Mouse (Mus musculus) midbrain, embryonic 12.5 days (tissue): ENCODE data around the gene Arpc2. TPM values are rescaled to one million over a fixed set of nuclear protein-coding genes. Genes with fewer than 3 reads are reported as not detected.

ENCODE experiments used
- ATAC-seq: fragments of 200-750 bp; cut with Nextera tagmentation; 2 replicates; pipeline ENCODE4 v1.8.0; 2017; ENCODE audit warnings: low read depth, moderate TSS enrichment, moderate library complexity; ENCODE audit not compliant: low FRiP score
- H3K27ac ChIP-seq: fragments of 300-500 bp; sonication (generic); replicated peaks from 2 replicates; pipeline ENCODE4 v1.5.1; 2016; ENCODE audit warnings: mild to moderate bottlenecking
- H3K27me3 ChIP-seq: fragments of 300-500 bp; sonication (generic); 2 replicates; pipeline ENCODE4 v1.6.1; 2016; ENCODE audit warnings: mild to moderate bottlenecking
- H3K36me3 ChIP-seq: fragments of 300-500 bp; sonication (generic); 2 replicates; pipeline ENCODE4 v1.6.1; 2016
- H3K4me1 ChIP-seq: fragments of 300-500 bp; sonication (generic); 2 replicates; pipeline ENCODE4 v1.6.1; 2016
- H3K4me2 ChIP-seq: fragments of 300-500 bp; sonication (generic); replicated peaks from 2 replicates; pipeline ENCODE4 v1.6.1; 2016; ENCODE audit warnings: mild to moderate bottlenecking, moderate library complexity
- H3K4me3 ChIP-seq: fragments of 300-500 bp; sonication (generic); 2 replicates; pipeline ENCODE4 v1.5.1; 2016; ENCODE audit warnings: mild to moderate bottlenecking
- H3K9ac ChIP-seq: fragments of 300-500 bp; sonication (generic); replicated peaks from 2 replicates; pipeline ENCODE4 v1.6.1; 2016; ENCODE audit warnings: mild to moderate bottlenecking, moderate library complexity
- H3K9me3 ChIP-seq: fragments of 300-500 bp; sonication (generic); 2 replicates; pipeline ENCODE4 v1.6.1; 2016; ENCODE audit warnings: mild to moderate bottlenecking
- WGBS: fragments of 180-500 bp; shearing (Covaris S2); methylation state at CpG from one replicate; pipeline ENCODE4 v1.1.7; 2016; 5-methylcytosine and 5-hydroxymethylcytosine counted together
- polyA plus RNA-seq: library from polyadenylated mRNA; unstranded; fragments of >200 nt; fragmentation: Nextera tagmentation; extraction: Ambion mirVana; gene quantifications from 2 replicates; pipeline ENCODE4 v1.2.1, GENCODE M21; 2016

Arpc2 gene
- polyA plus RNA-seq, 1 experiment from 2014 or later, result 363 TPM

- no peak for ATAC-seq
- Histone ChIP-seq H3K27ac (no peak overlapping the region), H3K27me3 (peaks cover 61% of the 10 kb centered on the region), H3K4me2 (no peak overlapping the region), H3K4me3 (no peak overlapping the region), H3K36me3 (no peaks in the 10 kb centered on the region), H3K9me3 (no peaks in the 10 kb centered on the region), H3K9ac (no peak overlapping the region), H3K4me1 (no peaks in the 10 kb centered on the region)
- 65% methylated on average over 8 of the region's 8 CpGs for WGBS
These were observed 29.2 kb upstream of the Arpc2 start for GRCm38 (mm10) chr1:74206642-74207041.

- 73% methylated on average over 9 of the region's 9 CpGs for WGBS
- no peak for ATAC-seq
- no peak overlapping the region for H3K27ac ChIP-seq
- no peak overlapping the region for H3K9ac ChIP-seq
- no peaks in the 10 kb centered on the region for H3K9me3 ChIP-seq
- no peak overlapping the region for H3K4me2 ChIP-seq
- no peak overlapping the region for H3K4me3 ChIP-seq
- H3K27me3 ChIP-seq, result peaks cover 49% of the 10 kb centered on the region
- H3K36me3 ChIP-seq, result no peaks in the 10 kb centered on the region
- H3K4me1 ChIP-seq, result 0 out of 2 replicates have a peak, but pooled peaks cover 5% of the 10 kb centered on the region
These were observed 28.0 kb upstream of the Arpc2 start for GRCm38 (mm10) chr1:74207906-74208305.

- H3K4me1 ChIP-seq, result 0 out of 2 replicates have a peak, but pooled peaks cover 5% of the 10 kb centered on the region
- WGBS, result 92% methylated on average over 8 of the region's 8 CpGs
- H3K27ac ChIP-seq, result no peak overlapping the region
- H3K4me2 ChIP-seq, result no peak overlapping the region
- H3K27me3 ChIP-seq, result peaks cover 40% of the 10 kb centered on the region
- no peak overlapping the region for H3K9ac ChIP-seq
- no peaks in the 10 kb centered on the region for H3K9me3 ChIP-seq
- no peak overlapping the region for H3K4me3 ChIP-seq
- ATAC-seq, result no peak
- no peaks in the 10 kb centered on the region for H3K36me3 ChIP-seq
These were observed 26.9 kb upstream of the Arpc2 start for GRCm38 (mm10) chr1:74208941-74209340.

GRCm38 (mm10) chr1:74219922-74220321, 16.0 kb upstream of the Arpc2 start:
- no peak overlapping the region for H3K4me2 ChIP-seq
- H3K4me3 ChIP-seq, result no peak overlapping the region
- 89% methylated on average over 7 of the region's 7 CpGs for WGBS
- H3K4me1 ChIP-seq, result no peaks in the 10 kb centered on the region
- no peak overlapping the region for H3K9ac ChIP-seq
- no peaks in the 10 kb centered on the region for H3K36me3 ChIP-seq
- ATAC-seq, result no peak
- H3K27ac ChIP-seq, result no peak overlapping the region
- H3K9me3 ChIP-seq, result no peaks in the 10 kb centered on the region
- H3K27me3 ChIP-seq, result peaks cover 5% of the 10 kb centered on the region; the same call in 1 of the 2 replicates

- no peak overlapping the region for H3K4me2 ChIP-seq
- no peak overlapping the region for H3K27ac ChIP-seq
- WGBS, result 87% methylated on average over 7 of the region's 7 CpGs
- no peaks in the 10 kb centered on the region; the same call in 1 of the 2 replicates for H3K27me3 ChIP-seq
- no peaks in the 10 kb centered on the region for H3K36me3 ChIP-seq
- no peak for ATAC-seq
- no peaks in the 10 kb centered on the region for H3K4me1 ChIP-seq
- no peak overlapping the region for H3K4me3 ChIP-seq
- no peaks in the 10 kb centered on the region for H3K9me3 ChIP-seq
- no peak overlapping the region for H3K9ac ChIP-seq
These were observed 8.6 kb upstream of the Arpc2 start for GRCm38 (mm10) chr1:74227317-74227716.

GRCm38 (mm10) chr1:74229942-74230341, 5.9 kb upstream of the Arpc2 start:
- Histone ChIP-seq H3K4me2 (no peak overlapping the region), H3K27me3 (peaks cover 4% of the 10 kb centered on the region; the same call in 1 of the 2 replicates), H3K4me3 (no peak overlapping the region), H3K36me3 (no peaks in the 10 kb centered on the region), H3K9me3 (no peaks in the 10 kb centered on the region), H3K27ac (no peak overlapping the region), H3K4me1 (no peaks in the 10 kb centered on the region), H3K9ac (no peak overlapping the region)
- 73% methylated on average over 2 of the region's 2 CpGs for WGBS
- ATAC-seq, result no peak

- Histone ChIP-seq H3K27ac (no peak overlapping the region), H3K4me3 (no peak overlapping the region), H3K9me3 (no peaks in the 10 kb centered on the region), H3K27me3 (peaks cover 7% of the 10 kb centered on the region; the same call in 1 of the 2 replicates), H3K4me2 (no peak overlapping the region), H3K9ac (no peak overlapping the region), H3K4me1 (no peaks in the 10 kb centered on the region), H3K36me3 (no peaks in the 10 kb centered on the region)
- no CpG with 5 or more reads among the region's 1 CpGs for WGBS
- no peak for ATAC-seq
These were observed 4.9 kb upstream of the Arpc2 start for GRCm38 (mm10) chr1:74230992-74231391.

GRCm38 (mm10) chr1:74236590-74237317, 870 bp downstream of the Arpc2 start:
- H3K4me3 ChIP-seq, result peak overlapping the region; percentile 99
- peak overlapping the region; percentile 90 for H3K4me2 ChIP-seq
- peaks cover 36% of the 10 kb centered on the region for H3K4me1 ChIP-seq
- no peak; the same call in none of the 2 replicates for ATAC-seq
- peak overlapping the region; percentile 87 for H3K27ac ChIP-seq
- no peaks in the 10 kb centered on the region for H3K9me3 ChIP-seq
- H3K9ac ChIP-seq, result peak overlapping the region; percentile 96
- WGBS, result 1% methylated on average over 54 of the region's 57 CpGs
- peaks cover 7% of the 10 kb centered on the region; the same call in 1 of the 2 replicates for H3K27me3 ChIP-seq
- H3K36me3 ChIP-seq, result no peaks in the 10 kb centered on the region

- no peak for ATAC-seq
- peak overlapping the region; percentile 90 for H3K4me2 ChIP-seq
These were observed 1.8 kb downstream of the Arpc2 start for GRCm38 (mm10) chr1:74237671-74238070.

GRCm38 (mm10) chr1:74238136-74238535, 2.3 kb downstream of the Arpc2 start:
- H3K4me1 ChIP-seq, result peaks cover 36% of the 10 kb centered on the region
- no peak overlapping the region for H3K27ac ChIP-seq
- WGBS, result 81% methylated on average over 1 of the region's 1 CpGs
- no peaks in the 10 kb centered on the region for H3K9me3 ChIP-seq
- H3K27me3 ChIP-seq, result peaks cover 7% of the 10 kb centered on the region; the same call in 1 of the 2 replicates
- no peak for ATAC-seq
- no peaks in the 10 kb centered on the region for H3K36me3 ChIP-seq
- peak overlapping the region; percentile 99 for H3K4me3 ChIP-seq
- H3K9ac ChIP-seq, result peak overlapping the region; percentile 96
- peak overlapping the region; percentile 90 for H3K4me2 ChIP-seq

More at GRCm38 (mm10) chr1:74237671-74238070, 1.8 kb downstream of the Arpc2 start:
- Histone ChIP-seq H3K36me3 (no peaks in the 10 kb centered on the region), H3K4me3 (peak overlapping the region; percentile 99), H3K27ac (no peak overlapping the region), H3K4me1 (peaks cover 36% of the 10 kb centered on the region), H3K27me3 (peaks cover 7% of the 10 kb centered on the region; the same call in 1 of the 2 replicates), H3K9me3 (no peaks in the 10 kb centered on the region), H3K9ac (peak overlapping the region; percentile 96)
- WGBS, result 43% methylated on average over 5 of the region's 5 CpGs

- H3K4me2 ChIP-seq, result peak overlapping the region; percentile 23; the same call in 1 of the 2 replicates
These were observed 3.3 kb downstream of the Arpc2 start for GRCm38 (mm10) chr1:74239162-74239561.

GRCm38 (mm10) chr1:74239618-74240017, 3.7 kb downstream of the Arpc2 start:
- WGBS, result 71% methylated on average over 11 of the region's 11 CpGs
- no peak for ATAC-seq
- Histone ChIP-seq H3K27me3 (peaks cover 5% of the 10 kb centered on the region; the same call in 1 of the 2 replicates), H3K9me3 (no peaks in the 10 kb centered on the region), H3K4me3 (no peak overlapping the region), H3K27ac (no peak overlapping the region), H3K4me2 (peak overlapping the region; percentile 23; the same call in 1 of the 2 replicates), H3K9ac (no peak overlapping the region), H3K4me1 (peaks cover 36% of the 10 kb centered on the region), H3K36me3 (no peaks in the 10 kb centered on the region)

More at GRCm38 (mm10) chr1:74239162-74239561, 3.3 kb downstream of the Arpc2 start:
- Histone ChIP-seq H3K4me1 (peaks cover 36% of the 10 kb centered on the region), H3K27ac (no peak overlapping the region), H3K9me3 (no peaks in the 10 kb centered on the region), H3K9ac (no peak overlapping the region), H3K27me3 (peaks cover 7% of the 10 kb centered on the region; the same call in 1 of the 2 replicates), H3K4me3 (no peak overlapping the region), H3K36me3 (no peaks in the 10 kb centered on the region)
- WGBS, result 68% methylated on average over 7 of the region's 7 CpGs
- no peak for ATAC-seq
